Mouse (Mus musculus): ENCODE data around the gene Myo16.

The Myo16 gene

GRCm38 (mm10) chr8:10445011-10445410, 291.3 kb downstream of the Myo16 start:
- in situ Hi-C loops (cut with MboI; ENCODE audit: unreplicated experiment in 2 of 2), result loop anchor here in 1 of 2 experiments (25.0 kb wide), 1 partner anchor 1267 kb away; the partner anchor contains the start of gene 1700016D06Rik

- in situ Hi-C loops (cut with MboI; ENCODE audit: unreplicated experiment in 2 of 2), result loop anchor here in 1 of 2 experiments (25.0 kb wide), 1 partner anchor 1264 kb away; the partner anchor contains the start of gene 1700016D06Rik
Observed at GRCm38 (mm10) chr8:10448545-10448944, 294.8 kb downstream of the Myo16 start.

- in situ Hi-C loops (cut with MboI; ENCODE audit: unreplicated experiment in 2 of 2), result no loop called here
Observed at GRCm38 (mm10) chr8:10453046-10453445, 299.3 kb downstream of the Myo16 start.

- in situ Hi-C loops (cut with MboI; ENCODE audit: unreplicated experiment in 2 of 2), result no loop called here
Observed at GRCm38 (mm10) chr8:10458151-10458649, 304.5 kb downstream of the Myo16 start.

GRCm38 (mm10) chr8:10462271-10462670, 308.6 kb downstream of the Myo16 start:
- in situ Hi-C loops (cut with MboI; ENCODE audit: unreplicated experiment in 2 of 2), result no loop called here

- in situ Hi-C loops (cut with MboI; ENCODE audit: unreplicated experiment in 2 of 2), result no loop called here
Observed at GRCm38 (mm10) chr8:10468490-10468889, 314.8 kb downstream of the Myo16 start.

GRCm38 (mm10) chr8:10469658-10470057, 315.9 kb downstream of the Myo16 start:
- in situ Hi-C loops (cut with MboI; ENCODE audit: unreplicated experiment in 2 of 2), result no loop called here

GRCm38 (mm10) chr8:10470280-10470679, 316.6 kb downstream of the Myo16 start:
- in situ Hi-C loops (cut with MboI; ENCODE audit: unreplicated experiment in 2 of 2), result no loop called here

- in situ Hi-C loops (cut with MboI; ENCODE audit: unreplicated experiment in 2 of 2), result no loop called here
Observed at GRCm38 (mm10) chr8:10472371-10472770, 318.7 kb downstream of the Myo16 start.

GRCm38 (mm10) chr8:10474446-10474845, 320.7 kb downstream of the Myo16 start:
- in situ Hi-C loops (cut with MboI; ENCODE audit: unreplicated experiment in 2 of 2), result no loop called here

- in situ Hi-C loops (cut with MboI; ENCODE audit: unreplicated experiment in 2 of 2), result no loop called here
Observed at GRCm38 (mm10) chr8:10479059-10479458, 325.3 kb downstream of the Myo16 start.

- in situ Hi-C loops (cut with MboI; ENCODE audit: unreplicated experiment in 2 of 2), result no loop called here
Observed at GRCm38 (mm10) chr8:10480850-10481249, 327.1 kb downstream of the Myo16 start.

- in situ Hi-C loops (cut with MboI; ENCODE audit: unreplicated experiment in 2 of 2), result no loop called here
Observed at GRCm38 (mm10) chr8:10482064-10482463, 328.4 kb downstream of the Myo16 start.

GRCm38 (mm10) chr8:10482880-10483279, 329.2 kb downstream of the Myo16 start:
- in situ Hi-C loops (cut with MboI; ENCODE audit: unreplicated experiment in 2 of 2), result no loop called here

- in situ Hi-C loops (cut with MboI; ENCODE audit: unreplicated experiment in 2 of 2), result no loop called here
Observed at GRCm38 (mm10) chr8:10483841-10484240, 330.1 kb downstream of the Myo16 start.

- in situ Hi-C loops (cut with MboI; ENCODE audit: unreplicated experiment in 2 of 2), result no loop called here
Observed at GRCm38 (mm10) chr8:10489738-10490419, 336.2 kb downstream of the Myo16 start.

GRCm38 (mm10) chr8:10490420-10490784, 336.7 kb downstream of the Myo16 start:
- in situ Hi-C loops (cut with MboI; ENCODE audit: unreplicated experiment in 2 of 2), result no loop called here

GRCm38 (mm10) chr8:10490874-10491273, 337.2 kb downstream of the Myo16 start:
- in situ Hi-C loops (cut with MboI; ENCODE audit: unreplicated experiment in 2 of 2), result no loop called here

GRCm38 (mm10) chr8:10499846-10500245, 346.1 kb downstream of the Myo16 start:
- in situ Hi-C loops (cut with MboI; ENCODE audit: unreplicated experiment in 2 of 2), result no loop called here

GRCm38 (mm10) chr8:10500465-10500864, 346.8 kb downstream of the Myo16 start:
- in situ Hi-C loops (cut with MboI; ENCODE audit: unreplicated experiment in 2 of 2), result no loop called here

- in situ Hi-C loops (cut with MboI; ENCODE audit: unreplicated experiment in 2 of 2), result no loop called here
Observed at GRCm38 (mm10) chr8:10501750-10502149, 348.0 kb downstream of the Myo16 start.

GRCm38 (mm10) chr8:10512105-10512504, 358.4 kb downstream of the Myo16 start:
- in situ Hi-C loops (cut with MboI; ENCODE audit: unreplicated experiment in 2 of 2), result no loop called here
